Mouse (Mus musculus): ENCODE results near the gene Ttc23. TPM values are rescaled to one million over a fixed set of nuclear protein-coding genes. Genes with fewer than 3 reads are reported as not detected.

Gene Ttc23
- total and polyA plus RNA-seq, 3 experiments, result 0.89 to 2.5 (median 0.93) TPM

DNA sequence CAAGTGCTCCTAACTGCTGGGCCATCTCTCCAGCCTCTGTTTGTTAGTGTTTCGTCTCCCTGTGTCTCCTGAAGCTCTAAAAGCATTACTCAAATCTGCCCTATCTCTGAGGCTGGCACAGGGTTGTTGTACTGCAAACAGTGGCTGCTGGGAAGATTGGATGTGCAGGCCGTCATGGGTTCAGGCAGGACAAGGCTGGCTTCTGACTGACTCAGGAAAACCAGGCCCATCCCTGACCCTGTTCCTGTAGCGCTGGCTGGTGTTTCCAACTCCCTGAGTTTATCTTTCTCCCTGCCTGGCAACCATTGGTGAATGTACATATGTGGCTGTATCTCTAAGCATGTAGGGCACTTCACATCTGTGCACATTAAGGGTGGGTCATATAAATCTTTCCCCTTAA is 70.3 kb downstream of the Ttc23 start:
- Histone ChIP-seq H3K4me2 (ENCODE audit: insufficient read depth, low read depth, poor library complexity, severe bottlenecking) (no peak overlapping the region), H3K36me3 (replicated peaks in 1 of 2; ENCODE audit: control insufficient read depth in 1 of 2, insufficient read depth in 1 of 2, low read length in 1 of 2) (no peaks in the 10 kb centered on the region), H3K9ac (ENCODE audit: insufficient read depth, low read depth) (no peak overlapping the region), H3K4me3 (replicated peaks in 1 of 3; ENCODE audit: low read depth in 2 of 3, low read length in 2 of 3, poor library complexity in 1 of 3) (no peak overlapping the region), H3K4me1 (ENCODE audit: control insufficient read depth in 1 of 2, insufficient read depth in 2 of 2) (no peaks in the 10 kb centered on the region), H3K9me3 (replicated peaks; ENCODE audit: low read length) (no peaks in the 10 kb centered on the region), H3K27ac (ENCODE audit: insufficient read depth, low read depth) (no peak overlapping the region), H3K79me2 (replicated peaks; ENCODE audit: control insufficient read depth, extremely low read depth, insufficient read depth, poor library complexity, severe bottlenecking) (no peaks in the 10 kb centered on the region), H3K27me3 (replicated peaks) (no peaks in the 10 kb centered on the region)
- in situ Hi-C loops (cut with MboI; ENCODE audit: low pct_ligation_motif_present, low pct_unique_long_range_greater_than_20kb, low sequenced_read_pairs), result no loop called here
- no peak for TF ChIP-seq ZC3H11A (IDR thresholded peaks at IDR 0.05; ENCODE audit: low read depth, low read length)
- no peak for TF ChIP-seq MAZ (IDR thresholded peaks at IDR 0.05; ENCODE audit: low read depth, low read length)
- no peak for TF ChIP-seq RAD21 (IDR thresholded peaks at IDR 0.05; ENCODE audit: low read depth, low read length)
- TF ChIP-seq JUND (conservative IDR thresholded peaks at IDR 0.05; ENCODE audit: low read depth, low read length), result no peak
- no peak for DNase-seq (ENCODE audit: extremely low read depth)
- dilution Hi-C loops (cut with MboI; ENCODE audit: extremely low pct_ligation_motif_present, extremely low pct_unique_long_range_greater_than_20kb, low sequenced_read_pairs), result no loop called here

DNA sequence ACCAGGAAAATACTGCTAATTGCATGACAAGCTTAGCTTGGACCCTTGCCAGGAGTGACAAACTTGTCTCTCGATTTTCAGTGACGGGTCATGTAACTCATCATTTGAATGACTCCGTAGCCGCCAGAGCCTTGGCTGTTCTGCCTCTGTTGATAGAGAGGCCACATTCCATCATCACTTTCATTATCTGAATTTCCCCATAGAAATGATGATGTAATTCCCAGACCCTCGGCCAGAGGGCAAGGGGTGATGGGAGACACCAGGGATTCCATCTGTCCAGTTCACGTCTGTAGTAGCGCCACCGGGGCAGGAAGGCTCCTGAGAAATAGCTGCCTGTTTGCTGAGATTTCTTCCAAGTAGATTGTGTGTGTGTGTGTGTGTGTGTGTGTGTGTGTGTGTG is 71.6 kb downstream of the Ttc23 start:
- in situ Hi-C loops (cut with MboI; ENCODE audit: low pct_ligation_motif_present, low pct_unique_long_range_greater_than_20kb, low sequenced_read_pairs), result no loop called here

DNA sequence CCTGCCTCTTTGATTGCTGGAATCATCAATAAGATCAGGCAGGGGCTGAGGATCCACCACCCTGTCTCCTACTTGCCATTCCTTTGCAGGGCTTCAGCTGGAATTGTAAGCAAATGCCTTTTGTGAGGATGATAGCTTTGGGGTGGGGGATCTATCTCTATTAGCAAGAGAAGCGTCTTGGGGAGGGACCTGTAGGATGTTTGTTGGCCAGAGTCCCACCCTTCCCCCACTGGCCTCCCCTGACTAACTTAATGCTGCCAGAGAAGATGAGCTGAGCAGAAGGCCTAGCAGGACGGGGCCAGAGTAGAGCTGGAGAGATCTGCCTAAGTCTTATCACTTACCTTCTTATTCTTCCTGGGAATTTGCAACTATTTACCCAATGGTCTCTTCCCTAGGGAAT is 75.0 kb downstream of the Ttc23 start:
- in situ Hi-C loops (cut with MboI; ENCODE audit: low pct_ligation_motif_present, low pct_unique_long_range_greater_than_20kb, low sequenced_read_pairs) (no loop called here), dilution Hi-C loops (cut with MboI; ENCODE audit: extremely low pct_ligation_motif_present, extremely low pct_unique_long_range_greater_than_20kb, low sequenced_read_pairs) (no loop called here)
- TF ChIP-seq PAX5 (IDR thresholded peaks at IDR 0.05; ENCODE audit: low read length), result no peak
- TF ChIP-seq CHD1 (IDR thresholded peaks at IDR 0.05; ENCODE audit: low read depth, low read length), result no peak
- TF ChIP-seq BHLHE40 (IDR thresholded peaks at IDR 0.05; ENCODE audit: low read depth, low read length), result no peak
- TF ChIP-seq ZMIZ1 (IDR thresholded peaks at IDR 0.05; ENCODE audit: low read depth, low read length), result no peak
- TF ChIP-seq MYC (IDR thresholded peaks at IDR 0.05; ENCODE audit: low read depth, low read length), result no peak
- no peak for TF ChIP-seq NRF1 (IDR thresholded peaks at IDR 0.05; ENCODE audit: low read depth, low read length)
- TF ChIP-seq SIN3A (IDR thresholded peaks at IDR 0.05; ENCODE audit: low read length), result no peak
- no peak for TF ChIP-seq TBP (conservative IDR thresholded peaks at IDR 0.05; ENCODE audit: low read depth, low read length)
- TF ChIP-seq TCF12 (IDR thresholded peaks at IDR 0.05; ENCODE audit: low read depth, low read length), result no peak
- TF ChIP-seq ZKSCAN1 (IDR thresholded peaks at IDR 0.05; ENCODE audit: borderline replicate concordance, low read depth, low read length), result no peak
- TF ChIP-seq E2F4 (IDR thresholded peaks at IDR 0.05; ENCODE audit: insufficient replicate concordance, low read depth, low read length), result no peak
- TF ChIP-seq MAZ (IDR thresholded peaks at IDR 0.05; ENCODE audit: low read depth, low read length), result no peak
- Histone ChIP-seq H3K4me2 (ENCODE audit: insufficient read depth, low read depth, poor library complexity, severe bottlenecking) (no peak overlapping the region), H3K9me3 (replicated peaks; ENCODE audit: low read length) (no peaks in the 10 kb centered on the region), H3K79me2 (replicated peaks; ENCODE audit: control insufficient read depth, extremely low read depth, insufficient read depth, poor library complexity, severe bottlenecking) (no peaks in the 10 kb centered on the region), H3K27me3 (replicated peaks) (no peaks in the 10 kb centered on the region), H3K36me3 (replicated peaks in 1 of 2; ENCODE audit: control insufficient read depth in 1 of 2, insufficient read depth in 1 of 2, low read length in 1 of 2) (no peaks in the 10 kb centered on the region), H3K27ac (ENCODE audit: insufficient read depth, low read depth) (no peak overlapping the region), H3K9ac (ENCODE audit: insufficient read depth, low read depth) (no peak overlapping the region), H3K4me1 (ENCODE audit: control insufficient read depth in 1 of 2, insufficient read depth in 2 of 2) (no peaks in the 10 kb centered on the region), H3K4me3 (replicated peaks in 1 of 3; ENCODE audit: low read depth in 2 of 3, low read length in 2 of 3, poor library complexity in 1 of 3) (no peak overlapping the region)
- DNase-seq (ENCODE audit: extremely low read depth), result no peak

More for the DNA sequence above, 71.6 kb downstream of the Ttc23 start:
- dilution Hi-C loops (cut with MboI; ENCODE audit: extremely low pct_ligation_motif_present, extremely low pct_unique_long_range_greater_than_20kb, low sequenced_read_pairs), result no loop called here
- H3K4me2 ChIP-seq (ENCODE audit: insufficient read depth, low read depth, poor library complexity, severe bottlenecking), result no peak overlapping the region
- no peak overlapping the region for H3K4me3 ChIP-seq (replicated peaks in 1 of 3; ENCODE audit: low read depth in 2 of 3, low read length in 2 of 3, poor library complexity in 1 of 3)
- H3K79me2 ChIP-seq (replicated peaks; ENCODE audit: control insufficient read depth, extremely low read depth, insufficient read depth, poor library complexity, severe bottlenecking), result no peaks in the 10 kb centered on the region
- H3K27me3 ChIP-seq (replicated peaks), result no peaks in the 10 kb centered on the region
- no peaks in the 10 kb centered on the region for H3K36me3 ChIP-seq (replicated peaks in 1 of 2; ENCODE audit: control insufficient read depth in 1 of 2, insufficient read depth in 1 of 2, low read length in 1 of 2)
- no peak for DNase-seq (ENCODE audit: extremely low read depth)
- H3K4me1 ChIP-seq (ENCODE audit: control insufficient read depth in 1 of 2, insufficient read depth in 2 of 2), result no peaks in the 10 kb centered on the region
- no peak for TF ChIP-seq GABPA (IDR thresholded peaks at IDR 0.05; ENCODE audit: insufficient replicate concordance, low read depth, low read length)
- no peak for TF ChIP-seq USF2 (conservative IDR thresholded peaks at IDR 0.05; ENCODE audit: low read depth, low read length)
- TF ChIP-seq POLR2AphosphoS2 (IDR thresholded peaks at IDR 0.05; ENCODE audit: low read depth, low read length), result no peak
- TF ChIP-seq ELF1 (IDR thresholded peaks at IDR 0.05; ENCODE audit: low read depth, low read length), result no peak
- no peaks in the 10 kb centered on the region for H3K9me3 ChIP-seq (replicated peaks; ENCODE audit: low read length)
- H3K27ac ChIP-seq (ENCODE audit: insufficient read depth, low read depth), result no peak overlapping the region
- no peak overlapping the region for H3K9ac ChIP-seq (ENCODE audit: insufficient read depth, low read depth)

Measured in CH12.LX (cell line).